Mouse (Mus musculus) midbrain, embryonic 14.5 days (tissue): ENCODE measurements at regions not wholly inside any gene's neighbourhood (a gene's known extent, or its start where the extent isn't known, plus 50 kb on each side); places are given as distances from the start of the nearest gene placed in this dataset.

ENCODE experiments used
- ATAC-seq: fragments of 200-750 bp; cut with Nextera tagmentation; 2 replicates; pipeline ENCODE4 v1.8.0; 2017; ENCODE audit warnings: moderate number of reproducible peaks, moderate library complexity; ENCODE audit not compliant: low FRiP score, low TSS enrichment
- DNase-seq: peaks from one replicate; pipeline ENCODE4 v3.0.0-alpha.2; 2015
- H3K27ac ChIP-seq: fragments of 300-500 bp; sonication (generic); replicated peaks from 2 replicates; pipeline ENCODE4 v1.5.1; 2014; ENCODE audit warnings: mild to moderate bottlenecking, low read depth, low read length, moderate library complexity
- H3K27me3 ChIP-seq: fragments of 300-500 bp; sonication (generic); 2 replicates; pipeline ENCODE4 v1.6.1; 2014; ENCODE audit warnings: low read length, control low read depth, mixed read lengths; ENCODE audit not compliant: control insufficient read depth, insufficient read depth
- H3K36me3 ChIP-seq: fragments of 300-500 bp; sonication (generic); 2 replicates; pipeline ENCODE4 v1.6.1; 2014; ENCODE audit warnings: low read length, control low read depth; ENCODE audit not compliant: control insufficient read depth, insufficient read depth
- H3K4me1 ChIP-seq: fragments of 300-500 bp; sonication (generic); 2 replicates; pipeline ENCODE4 v1.6.1; 2014; ENCODE audit warnings: mild to moderate bottlenecking, antibody characterized with exemption, low read length, control low read depth; ENCODE audit not compliant: control insufficient read depth, insufficient read depth
- H3K4me2 ChIP-seq: fragments of 300-500 bp; sonication (generic); 2 replicates; pipeline ENCODE4 v1.6.1; 2014; ENCODE audit warnings: mild to moderate bottlenecking, low read length, moderate library complexity
- H3K4me3 ChIP-seq: fragments of 300-500 bp; sonication (generic); replicated peaks from 2 replicates; pipeline ENCODE4 v1.5.1; 2014; ENCODE audit warnings: low read depth, low read length
- H3K9ac ChIP-seq: fragments of 300-500 bp; sonication (generic); replicated peaks from 2 replicates; pipeline ENCODE4 v1.6.1; 2014; ENCODE audit warnings: mild to moderate bottlenecking, low read length, moderate library complexity
- H3K9me3 ChIP-seq: fragments of 300-500 bp; sonication (generic); 2 replicates; pipeline ENCODE4 v1.6.1; 2016; ENCODE audit warnings: low read length, control low read depth, mixed read lengths; ENCODE audit not compliant: control insufficient read depth
- WGBS: fragments of 180-500 bp; shearing (Covaris S2); extraction: QIAGEN DNeasy Blood & Tissue Kit; methylation state at CpG from one replicate; pipeline ENCODE4 v1.1.7; 2014; 5-methylcytosine and 5-hydroxymethylcytosine counted together

DNA sequence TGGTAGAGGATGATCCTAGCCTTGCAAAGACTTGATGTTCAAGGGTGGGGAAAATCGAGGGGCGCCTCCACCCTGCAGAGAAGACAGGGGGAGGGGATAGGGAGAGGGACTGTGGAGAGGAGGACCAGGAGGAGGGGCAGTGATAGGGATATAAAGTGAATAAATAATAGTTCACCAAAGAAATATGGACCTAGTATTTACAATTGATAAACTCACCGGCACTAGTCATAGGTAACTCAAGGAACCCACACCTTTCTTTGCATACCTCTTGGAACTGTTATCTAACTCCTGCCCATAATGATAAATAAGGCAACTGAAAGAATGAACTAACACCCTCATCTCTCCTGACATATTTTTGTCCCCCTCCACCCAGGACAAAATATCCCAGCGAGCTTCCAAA lies 199.7 kb upstream of the Fam49a start:
- Histone ChIP-seq H3K4me2 (no peak overlapping the region), H3K9me3 (no peaks in the 10 kb centered on the region), H3K4me3 (no peak overlapping the region), H3K9ac (no peak overlapping the region), H3K27ac (no peak overlapping the region), H3K36me3 (no peaks in the 10 kb centered on the region), H3K27me3 (no peaks in the 10 kb centered on the region), H3K4me1 (no peaks in the 10 kb centered on the region)
- 93% methylated on average over 4 of the region's 4 CpGs for WGBS
- no peak; the same call in 1 of the 2 replicates for ATAC-seq
- DNase-seq: no peak

DNA sequence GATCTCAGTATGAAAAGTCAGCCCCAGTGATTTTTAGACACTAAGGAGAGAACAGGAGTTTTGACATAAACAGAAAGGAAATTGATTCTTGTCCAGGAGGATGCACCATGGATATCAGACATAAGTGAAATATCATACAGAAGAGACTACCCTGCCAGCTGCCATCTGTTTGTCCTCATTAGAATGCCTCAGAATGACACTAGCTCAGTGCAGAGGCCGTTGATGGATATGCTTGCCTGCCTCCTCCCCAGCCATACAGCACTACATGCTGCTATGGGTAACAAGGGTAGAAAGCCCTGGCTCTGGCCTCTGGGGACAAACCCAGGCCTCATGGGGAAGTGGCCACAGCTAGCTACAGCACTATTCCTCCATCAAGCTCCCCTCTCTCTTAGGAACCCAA lies 198.0 kb upstream of the Fam49a start:
- Histone ChIP-seq H3K4me1 (no peaks in the 10 kb centered on the region), H3K4me2 (no peak overlapping the region), H3K36me3 (no peaks in the 10 kb centered on the region), H3K27me3 (no peaks in the 10 kb centered on the region), H3K9ac (no peak overlapping the region), H3K27ac (0 out of 2 replicates have a peak overlapping the region, but pooled peaks have one; percentile 52), H3K9me3 (no peaks in the 10 kb centered on the region), H3K4me3 (no peak overlapping the region)
- 39% methylated on average over 1 of the region's 1 CpGs for WGBS
- DNase-seq: peak; percentile 8
- no peak; the same call in 1 of the 2 replicates for ATAC-seq

DNA sequence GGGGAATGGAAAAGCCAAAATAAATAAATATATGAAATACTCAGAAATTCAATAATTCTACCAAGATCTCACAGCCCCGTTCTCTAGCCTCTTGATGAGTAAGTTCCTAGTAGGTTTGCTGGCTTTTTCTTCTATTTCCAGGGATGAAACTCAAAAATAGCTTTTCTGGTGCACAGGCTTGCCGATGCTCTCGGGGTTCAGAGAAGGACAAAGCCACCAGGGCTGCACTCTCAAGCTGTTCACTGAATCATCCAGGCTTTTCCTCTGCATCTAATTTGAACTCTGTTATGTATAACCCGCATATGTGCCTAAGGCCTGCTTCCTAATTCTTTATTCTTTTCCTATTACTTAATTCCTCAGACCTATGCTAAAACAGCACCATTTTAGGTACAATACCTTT lies 197.5 kb upstream of the Fam49a start:
- ATAC-seq (no peak), DNase-seq (peak; percentile 4)
- H3K36me3 ChIP-seq: no peaks in the 10 kb centered on the region
- WGBS: 81% methylated on average over 4 of the region's 4 CpGs
- H3K27me3 ChIP-seq: no peaks in the 10 kb centered on the region
- no peaks in the 10 kb centered on the region for H3K9me3 ChIP-seq
- no peak overlapping the region for H3K9ac ChIP-seq
- H3K27ac ChIP-seq: no peak overlapping the region
- H3K4me1 ChIP-seq: no peaks in the 10 kb centered on the region
- H3K4me2 ChIP-seq: no peak overlapping the region
- no peak overlapping the region for H3K4me3 ChIP-seq

DNA sequence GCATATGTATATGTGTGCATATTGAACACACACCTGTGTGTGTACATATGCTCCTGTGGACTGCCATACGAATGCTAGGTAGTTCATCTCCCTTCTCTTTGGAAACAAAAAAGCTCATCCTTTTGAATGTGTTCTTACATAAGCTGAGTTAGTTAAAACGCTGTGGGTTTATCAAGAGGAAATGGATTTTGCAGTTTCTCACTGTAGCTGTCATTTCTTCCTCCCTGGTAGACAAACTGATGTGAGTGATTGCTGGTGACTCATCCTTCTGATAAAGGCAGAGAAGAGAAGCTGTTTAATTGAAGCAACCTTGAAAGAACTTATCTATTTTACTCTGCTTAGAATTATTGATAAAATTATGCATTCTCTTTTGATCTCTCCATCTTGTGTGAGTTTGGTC lies 173.6 kb upstream of the Fam49a start:
- Histone ChIP-seq H3K9me3 (no peaks in the 10 kb centered on the region), H3K9ac (no peak overlapping the region), H3K27me3 (no peaks in the 10 kb centered on the region), H3K36me3 (no peaks in the 10 kb centered on the region), H3K4me1 (no peaks in the 10 kb centered on the region), H3K4me3 (no peak overlapping the region), H3K27ac (no peak overlapping the region), H3K4me2 (no peak overlapping the region)
- 82% methylated on average over 2 of the region's 2 CpGs for WGBS
- ATAC-seq (no peak), DNase-seq (no peak)
